Mouse (Mus musculus): ENCODE measurements around the gene Ckap4. TPM values are rescaled to one million over a fixed set of nuclear protein-coding genes. Genes with fewer than 3 reads are reported as not detected.
"Not testable (repeated sequence)": the region's sequence is repeated elsewhere in the genome, so short reads cannot be mapped to it uniquely, and the experiment has no call there.

Ckap4 gene
- total RNA-seq, 4 experiments from 2014 or later: 27.5 to 33.1 (median 29.3) TPM

GRCm38 (mm10) chr10:84549146-84549919 is 15.5 kb upstream of the Ckap4 start:
- DNase-seq: no peak

- peak; percentile 51 for DNase-seq
Measured at GRCm38 (mm10) chr10:84544841-84545610, 11.2 kb upstream of the Ckap4 start.

GRCm38 (mm10) chr10:84542802-84543658 is 9.2 kb upstream of the Ckap4 start:
- no peak for DNase-seq

GRCm38 (mm10) chr10:84539651-84540050 is 5.8 kb upstream of the Ckap4 start:
- DNase-seq: no peak

- no peak for DNase-seq
Measured at GRCm38 (mm10) chr10:84535859-84536258, 2.0 kb upstream of the Ckap4 start.

GRCm38 (mm10) chr10:84535458-84535857 is 1.6 kb upstream of the Ckap4 start:
- DNase-seq: no peak

- DNase-seq: no peak
Measured at GRCm38 (mm10) chr10:84532911-84533882, 665 bp downstream of the Ckap4 start.

- no peak for DNase-seq
Measured at GRCm38 (mm10) chr10:84532191-84532889, 1.5 kb downstream of the Ckap4 start.

GRCm38 (mm10) chr10:84531576-84531975 is 2.3 kb downstream of the Ckap4 start:
- DNase-seq: no peak

GRCm38 (mm10) chr10:84530388-84530787 is 3.5 kb downstream of the Ckap4 start:
- DNase-seq: no peak

GRCm38 (mm10) chr10:84527631-84528030 is 6.2 kb downstream of the Ckap4 start:
- DNase-seq: no peak

- no peak for DNase-seq
Measured at GRCm38 (mm10) chr10:84527070-84527469, 6.8 kb downstream of the Ckap4 start.

GRCm38 (mm10) chr10:84526488-84526887 is 7.4 kb downstream of the Ckap4 start:
- DNase-seq: no peak

GRCm38 (mm10) chr10:84523682-84524081 is 10.2 kb downstream of the Ckap4 start:
- DNase-seq: no peak

GRCm38 (mm10) chr10:84516414-84516927 is 17.4 kb downstream of the Ckap4 start:
- DNase-seq: no peak

- not testable (repeated sequence) for DNase-seq
Measured at GRCm38 (mm10) chr10:84515980-84516379, 17.9 kb downstream of the Ckap4 start.

GRCm38 (mm10) chr10:84515512-84515950 is 18.3 kb downstream of the Ckap4 start:
- peak; percentile 30 for DNase-seq

- DNase-seq: peak; percentile 78
Measured at GRCm38 (mm10) chr10:84514038-84514578, 19.8 kb downstream of the Ckap4 start.

GRCm38 (mm10) chr10:84512766-84513165 is 21.1 kb downstream of the Ckap4 start:
- no peak for DNase-seq

- DNase-seq: no peak
Measured at GRCm38 (mm10) chr10:84508603-84509002, 25.3 kb downstream of the Ckap4 start.

Measured in adrenal gland, adult 8-10 months (tissue).